Mouse (Mus musculus): ENCODE results near the gene Dnah2. TPM values are rescaled to one million over a fixed set of nuclear protein-coding genes. Genes with fewer than 3 reads are reported as not detected.
"Not testable (repeated sequence)": the region's sequence is repeated elsewhere in the genome, so short reads cannot be mapped to it uniquely, and the experiment has no call there.

Dnah2 gene
- total RNA-seq, 2 experiments from 2014 or later: 2.2 to 3.7 TPM

GRCm38 (mm10) chr11:69532480-69533150 lies 16.3 kb downstream of the Dnah2 start:
- DNase-seq (ENCODE audit: low spot score in 2 of 2): no peak

GRCm38 (mm10) chr11:69530755-69531154 lies 18.2 kb downstream of the Dnah2 start:
- DNase-seq (ENCODE audit: low spot score in 2 of 2): not testable (repeated sequence)

GRCm38 (mm10) chr11:69530281-69530680 lies 18.6 kb downstream of the Dnah2 start:
- DNase-seq (ENCODE audit: low spot score in 2 of 2): not testable (repeated sequence)

GRCm38 (mm10) chr11:69528031-69528390 lies 20.9 kb downstream of the Dnah2 start:
- no peak for DNase-seq (ENCODE audit: low spot score in 2 of 2)

DNA sequence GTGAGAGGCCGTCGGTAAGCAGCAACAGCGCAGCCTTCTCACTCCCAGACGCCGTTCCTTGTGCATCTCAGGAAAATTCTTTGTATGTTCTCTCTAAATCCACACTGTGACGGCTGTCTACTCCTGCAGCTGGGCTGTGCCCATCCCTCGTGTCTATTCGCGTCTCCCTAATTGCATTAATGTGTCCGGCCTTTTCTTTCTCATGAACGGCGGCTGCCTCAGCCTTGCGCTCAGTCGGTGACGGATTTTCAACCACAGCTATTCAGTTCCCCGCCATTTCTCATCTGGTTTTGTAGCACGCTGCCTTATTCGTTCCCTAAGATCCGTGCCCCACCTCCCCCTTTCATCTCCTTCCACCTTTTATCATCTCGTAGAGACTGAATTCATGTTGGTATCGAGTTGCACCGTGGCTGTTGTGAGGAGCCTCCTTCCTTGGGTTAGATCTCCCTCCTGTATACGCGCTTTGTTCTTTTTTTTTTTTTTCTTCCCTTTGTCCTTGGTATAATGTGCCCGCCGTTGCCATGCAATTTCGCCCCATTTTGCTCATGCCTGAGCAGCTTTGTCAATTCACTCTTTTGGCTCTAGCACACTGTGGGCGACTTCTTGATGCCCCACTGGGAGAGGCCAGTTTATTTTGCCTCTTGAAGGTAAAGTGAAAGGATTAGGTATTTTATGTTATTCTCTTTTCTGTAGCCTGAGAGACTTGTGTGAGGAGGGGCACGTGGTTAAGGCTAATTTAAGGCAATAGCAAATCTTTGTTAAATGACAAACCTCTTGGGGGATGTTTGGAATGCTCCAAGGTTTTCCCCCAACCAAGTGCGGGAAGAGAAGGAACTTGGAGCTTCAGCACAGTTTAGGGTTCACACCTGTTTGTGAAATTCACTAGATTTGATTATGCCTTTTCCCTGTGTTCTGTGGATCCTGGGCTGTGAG lies 21.5 kb downstream of the Dnah2 start:
- no peak for DNase-seq (ENCODE audit: low spot score in 2 of 2)

DNA sequence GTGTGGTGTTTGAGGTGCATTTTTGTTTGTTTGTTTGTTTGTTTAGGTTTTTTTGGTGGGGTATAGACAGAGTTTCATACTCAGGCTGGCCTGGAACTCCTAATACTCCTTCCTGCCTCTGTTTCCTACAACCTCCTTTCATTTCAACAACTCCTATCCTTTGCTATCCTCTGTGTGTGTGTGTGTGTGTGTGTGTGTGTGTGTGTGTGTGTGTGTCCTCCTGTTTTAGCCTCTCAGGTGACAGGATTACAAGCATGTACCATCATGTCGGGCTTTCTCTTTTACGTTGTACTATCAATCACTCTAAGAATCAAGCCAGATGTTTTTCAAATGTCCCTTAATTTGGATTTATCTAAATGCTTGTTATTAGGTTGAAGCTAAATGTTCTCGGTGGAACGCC lies 22.3 kb downstream of the Dnah2 start:
- DNase-seq (ENCODE audit: low spot score in 2 of 2): no peak

DNA sequence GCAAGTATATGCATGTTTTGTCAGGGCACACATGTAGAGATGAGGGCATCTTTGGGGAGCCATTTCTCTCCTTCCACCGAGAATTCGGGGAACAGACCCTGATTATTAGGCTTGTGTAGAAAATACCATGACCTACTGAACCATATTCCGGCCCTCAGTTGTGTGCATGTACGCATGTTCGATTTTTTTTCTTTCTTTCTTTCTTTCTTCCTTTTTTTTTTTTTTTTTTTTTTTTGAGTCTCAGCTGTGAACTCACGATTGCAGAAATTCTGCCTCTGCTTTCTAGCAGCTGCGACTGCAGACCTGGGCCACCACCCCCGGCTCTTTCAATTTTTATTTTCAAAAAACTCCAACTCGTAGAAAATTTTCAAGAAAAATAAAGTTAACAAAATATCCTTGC lies 23.2 kb downstream of the Dnah2 start:
- DNase-seq (ENCODE audit: low spot score in 2 of 2): no peak

DNA sequence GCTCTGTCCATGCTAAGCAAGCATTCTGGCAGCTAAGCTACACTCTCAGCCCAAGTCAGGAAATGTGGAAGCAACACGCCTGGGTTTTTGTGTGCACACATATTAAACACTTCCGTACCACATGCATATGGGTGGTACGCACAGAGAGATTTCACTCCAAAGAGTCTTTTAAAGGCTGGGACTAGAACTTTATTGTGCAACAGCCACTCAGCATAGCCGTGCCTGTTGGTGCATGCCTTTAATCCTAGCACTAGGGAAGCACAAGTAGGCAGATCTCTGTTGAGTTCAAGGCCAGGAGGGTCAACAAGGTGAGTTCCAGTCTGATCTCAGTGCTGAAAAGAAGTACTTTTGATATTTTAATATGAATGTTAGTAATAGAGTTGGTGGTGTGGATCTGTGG lies 25.3 kb downstream of the Dnah2 start:
- no peak for DNase-seq (ENCODE audit: low spot score in 2 of 2)

GRCm38 (mm10) chr11:69521526-69522149 lies 27.3 kb downstream of the Dnah2 start:
- DNase-seq (ENCODE audit: low spot score in 2 of 2): no peak

GRCm38 (mm10) chr11:69519976-69520375 lies 28.9 kb downstream of the Dnah2 start:
- DNase-seq (ENCODE audit: low spot score in 2 of 2): no peak

- DNase-seq (ENCODE audit: low spot score in 2 of 2): no peak
Measured at GRCm38 (mm10) chr11:69516661-69517060, 32.2 kb downstream of the Dnah2 start.

GRCm38 (mm10) chr11:69516151-69516640 lies 32.7 kb downstream of the Dnah2 start:
- DNase-seq (ENCODE audit: low spot score in 2 of 2): no peak

DNA sequence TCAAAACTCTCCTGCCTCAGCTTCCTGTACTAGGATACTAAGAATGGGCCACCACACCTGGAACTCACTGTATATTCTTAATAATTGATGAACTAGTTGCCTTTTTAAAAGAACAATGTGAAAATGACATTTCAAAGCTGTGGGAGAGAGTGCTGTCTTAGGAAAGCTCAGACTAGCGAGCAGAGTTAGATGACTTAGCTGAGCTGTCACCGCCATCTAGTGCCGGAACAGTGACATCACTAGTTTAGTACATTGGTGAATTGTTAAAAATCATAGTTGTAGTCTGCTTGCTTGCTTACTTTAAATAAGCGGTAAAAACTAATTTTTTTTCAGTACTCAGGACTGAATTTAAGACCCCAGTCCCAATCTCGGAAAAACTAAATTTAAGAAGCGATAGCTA lies 35.1 kb downstream of the Dnah2 start:
- peak; percentile 62 to 70 for DNase-seq (ENCODE audit: low spot score in 2 of 2)

- no peak for DNase-seq (ENCODE audit: low spot score in 2 of 2)
Measured at GRCm38 (mm10) chr11:69510796-69511496, 38.0 kb downstream of the Dnah2 start.

DNA sequence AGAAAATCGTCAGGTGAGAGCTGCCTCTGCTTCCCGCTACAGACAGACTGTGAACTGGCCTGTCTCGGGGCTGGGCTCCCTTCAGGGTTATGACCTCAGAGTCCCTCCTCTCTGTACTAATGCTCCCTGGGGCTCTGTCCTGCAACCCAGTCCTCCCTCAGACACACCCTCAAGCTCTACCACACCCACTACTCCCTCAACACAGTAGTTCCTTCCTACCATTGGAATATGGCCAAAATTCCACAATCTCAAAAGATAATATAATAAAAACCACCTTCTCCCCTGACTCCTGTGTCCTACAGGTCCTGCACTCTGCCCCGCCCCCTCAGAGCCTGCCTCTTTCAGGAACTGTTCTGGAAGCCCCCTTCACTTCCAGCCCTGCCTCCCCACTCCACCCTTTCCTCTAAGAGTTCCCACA lies 45.0 kb downstream of the Dnah2 start:
- no peak for DNase-seq (ENCODE audit: low spot score in 2 of 2)

DNA sequence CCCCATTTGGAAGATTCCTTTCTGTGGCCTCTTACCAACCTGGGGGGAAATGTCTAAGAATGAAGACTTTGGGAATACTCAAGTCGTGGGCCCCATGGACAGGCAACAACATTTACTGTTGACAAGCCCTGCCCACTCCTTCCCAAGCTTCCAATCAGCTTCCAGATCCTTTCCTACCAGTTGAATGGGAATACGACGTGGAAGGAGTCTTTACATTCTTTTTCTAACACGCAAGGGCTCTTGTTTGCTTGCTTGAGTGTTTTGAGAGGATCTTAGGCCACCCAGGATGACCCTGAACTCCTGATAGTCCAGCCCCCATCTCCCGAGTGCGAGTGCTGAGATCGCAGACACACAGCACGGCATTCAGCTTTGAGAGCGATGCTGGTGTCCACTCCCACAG lies 47.4 kb downstream of the Dnah2 start:
- no peak for DNase-seq (ENCODE audit: low spot score in 2 of 2)

- peak; percentile 37 to 64 for DNase-seq (ENCODE audit: low spot score in 2 of 2)
Measured at GRCm38 (mm10) chr11:69499140-69499539, 49.8 kb downstream of the Dnah2 start.

DNA sequence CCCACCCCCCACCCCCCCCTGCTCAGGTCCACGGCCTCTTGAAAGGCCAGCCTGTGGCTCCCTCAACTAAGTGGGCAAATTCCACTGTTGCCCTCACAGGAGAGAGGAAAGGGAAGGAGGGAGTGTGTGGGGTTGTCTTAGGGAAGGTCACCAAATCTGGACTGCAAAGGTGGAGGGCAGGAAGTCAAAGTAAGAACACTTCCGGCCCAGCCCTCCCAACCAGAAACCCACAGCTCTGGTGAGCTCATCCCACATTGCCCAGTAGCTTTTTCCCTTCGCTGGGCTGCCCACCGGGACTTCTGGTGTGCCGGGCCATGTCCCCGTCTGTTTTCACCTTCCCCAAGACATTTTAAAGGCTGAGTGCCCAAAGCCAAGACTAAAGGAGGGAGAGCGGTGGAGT lies 57.2 kb downstream of the Dnah2 start:
- DNase-seq (ENCODE audit: low spot score in 2 of 2): no peak

- DNase-seq (ENCODE audit: low spot score in 2 of 2): no peak
Measured at GRCm38 (mm10) chr11:69490898-69491297, 58.0 kb downstream of the Dnah2 start.

DNA sequence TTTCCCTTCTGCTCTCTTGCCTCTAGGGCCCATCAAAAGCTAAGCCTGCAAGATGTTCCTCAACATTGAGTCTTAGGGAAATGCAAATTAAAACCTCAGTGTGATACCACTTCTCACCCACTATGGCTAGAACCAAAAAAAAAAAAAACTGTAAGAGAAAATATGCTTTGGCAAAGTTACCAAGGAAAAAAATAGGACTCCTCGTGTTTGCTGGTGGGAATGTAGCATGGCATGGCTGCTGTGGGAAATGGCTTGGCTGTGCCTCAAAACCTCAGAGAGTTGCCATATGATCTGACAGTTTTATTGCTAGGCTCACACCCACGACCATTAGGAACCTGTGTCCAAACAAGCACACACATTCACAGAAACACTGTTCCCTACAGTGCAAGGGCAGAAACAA lies 61.4 kb downstream of the Dnah2 start:
- peak in 1 of 2 experiments; percentile 10 for DNase-seq (ENCODE audit: low spot score in 2 of 2)

- no peak for DNase-seq (ENCODE audit: low spot score in 2 of 2)
Measured at GRCm38 (mm10) chr11:69477645-69478044, 71.3 kb downstream of the Dnah2 start.
